Mouse (Mus musculus) kidney, adult 2 months (tissue): ENCODE data around the gene Slc25a43.

Experiments
- CTCF ChIP-seq: fragments of 200-500 bp; conservative IDR thresholded peaks from 2 replicates; pipeline ENCODE4 v1.5.1; 2011; ENCODE audit warnings: low read depth, mild to moderate bottlenecking, control low read depth, low read length, moderate library complexity, mixed read lengths; ENCODE audit not compliant: insufficient read depth, insufficient read length
- POLR2A ChIP-seq: fragments of 200-500 bp; IDR thresholded peaks from one replicate; pipeline ENCODE4 v1.6.1; 2011; ENCODE audit warnings: low read depth, low read length, control low read depth

DNA sequence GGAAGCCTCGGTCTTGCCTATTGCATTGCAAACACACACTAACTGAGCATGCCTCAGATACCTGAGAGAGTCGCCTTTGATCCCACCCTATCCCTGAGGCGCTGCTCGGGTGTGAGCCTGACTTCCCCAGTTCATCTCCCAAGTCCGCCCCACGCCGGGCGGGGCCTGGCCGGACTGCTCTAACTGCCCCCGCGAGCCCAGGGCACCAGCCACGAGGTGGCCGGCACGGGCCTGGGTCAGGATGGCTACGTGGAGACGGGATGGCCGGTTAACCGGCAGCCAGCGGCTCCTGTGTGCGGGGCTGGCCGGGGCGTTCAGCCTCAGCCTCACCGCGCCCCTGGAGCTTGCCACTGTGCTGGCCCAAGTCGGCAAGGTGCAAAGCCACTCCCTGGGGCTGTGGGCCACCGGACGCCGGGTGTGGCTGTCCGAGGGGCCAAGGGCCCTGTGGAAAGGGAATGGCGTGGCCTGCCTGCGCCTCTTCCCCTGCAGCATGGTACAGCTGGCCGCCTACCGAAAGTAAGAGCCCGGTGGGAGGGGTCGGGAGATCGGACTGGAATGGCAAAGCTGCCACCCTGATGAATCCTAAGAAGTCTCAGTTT lies at the start of gene Slc25a43:
- TF ChIP-seq POLR2A (no peak), CTCF (no peak)
